Mouse (Mus musculus): Measurements from ENCODE around the gene E130308A19Rik. TPM values are rescaled to one million over a fixed set of nuclear protein-coding genes. Genes with fewer than 3 reads are reported as not detected.

The E130308A19Rik gene
- total and polyA plus RNA-seq, 3 experiments, result 2.4 to 3.4 (median 3.1) TPM

DNA sequence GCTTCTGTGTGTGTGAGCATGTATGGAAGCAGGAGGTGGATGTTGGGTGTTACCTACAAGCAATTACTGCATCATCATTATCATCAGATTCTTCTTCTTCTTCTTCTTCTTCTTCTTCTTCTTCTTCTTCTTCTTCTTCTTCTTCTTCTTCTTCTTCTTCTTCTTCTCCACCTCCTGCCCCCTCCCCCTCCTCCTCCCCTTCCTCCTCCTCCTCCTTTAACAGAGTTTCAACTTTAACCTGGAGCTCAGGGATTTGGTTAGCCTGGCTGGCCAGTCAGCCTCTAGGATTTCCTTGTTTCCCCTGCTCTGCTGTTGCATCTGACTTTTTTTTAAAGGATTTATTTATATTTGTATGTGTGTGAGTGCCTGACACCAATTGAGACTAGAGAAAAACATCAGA, 175.5 kb downstream of the E130308A19Rik start, which contains the start of gene Inip:
Inip (minus strand) TSS at position 101 of the 400 bp plus-strand sequence.
- no peaks in the 10 kb centered on the region; the same call in 1 of the 2 replicates for H3K79me2 ChIP-seq (replicated peaks; ENCODE audit: control insufficient read depth, extremely low read depth, insufficient read depth, poor library complexity, severe bottlenecking)
- no peaks in the 10 kb centered on the region for H3K36me3 ChIP-seq (replicated peaks in 1 of 2; ENCODE audit: control insufficient read depth in 1 of 2, insufficient read depth in 1 of 2, low read length in 1 of 2)
- H3K9ac ChIP-seq (ENCODE audit: insufficient read depth, low read depth), result no peak within 1 kb of the TSS
- H3K9me3 ChIP-seq (replicated peaks; ENCODE audit: low read length), result no peaks in the 10 kb centered on the region
- no peak for DNase-seq (ENCODE audit: extremely low read depth)
- no peak within 1 kb of the TSS for H3K27ac ChIP-seq (ENCODE audit: insufficient read depth, low read depth)
- dilution Hi-C loops (cut with MboI; ENCODE audit: extremely low pct_ligation_motif_present, extremely low pct_unique_long_range_greater_than_20kb, low sequenced_read_pairs) (no loop called here), in situ Hi-C loops (cut with MboI; ENCODE audit: low pct_ligation_motif_present, low pct_unique_long_range_greater_than_20kb, low sequenced_read_pairs) (no loop called here)
- H3K27me3 ChIP-seq (replicated peaks), result no peaks in the 10 kb centered on the region
- H3K4me1 ChIP-seq (ENCODE audit: control insufficient read depth in 1 of 2, insufficient read depth in 2 of 2), result peaks cover 8 to 39% of the 10 kb centered on the region in 2 experiments; a peak in 3 of 4 replicates
- H3K4me2 ChIP-seq (ENCODE audit: insufficient read depth, low read depth, poor library complexity, severe bottlenecking), result no peak within 1 kb of the TSS
- H3K4me3 ChIP-seq (replicated peaks in 1 of 3; ENCODE audit: low read depth in 2 of 3, low read length in 2 of 3, poor library complexity in 1 of 3), result no peak within 1 kb of the TSS
- TF ChIP-seq CHD1 (IDR thresholded peaks at IDR 0.05; ENCODE audit: low read depth, low read length) (no peak), MAFK (IDR thresholded peaks at IDR 0.05; ENCODE audit: insufficient replicate concordance, low read length) (no peak), E2F4 (IDR thresholded peaks at IDR 0.05; ENCODE audit: insufficient replicate concordance, low read depth, low read length) (no peak), UBTF (IDR thresholded peaks at IDR 0.05; ENCODE audit: low read depth, low read length) (no peak), SIN3A (IDR thresholded peaks at IDR 0.05; ENCODE audit: low read length) (no peak), KAT2A (IDR thresholded peaks at IDR 0.05; ENCODE audit: insufficient replicate concordance, low read length) (no peak), GABPA (IDR thresholded peaks at IDR 0.05; ENCODE audit: insufficient replicate concordance, low read depth, low read length) (no peak), MXI1 (IDR thresholded peaks at IDR 0.05; ENCODE audit: low read depth, low read length) (no peak)

DNA sequence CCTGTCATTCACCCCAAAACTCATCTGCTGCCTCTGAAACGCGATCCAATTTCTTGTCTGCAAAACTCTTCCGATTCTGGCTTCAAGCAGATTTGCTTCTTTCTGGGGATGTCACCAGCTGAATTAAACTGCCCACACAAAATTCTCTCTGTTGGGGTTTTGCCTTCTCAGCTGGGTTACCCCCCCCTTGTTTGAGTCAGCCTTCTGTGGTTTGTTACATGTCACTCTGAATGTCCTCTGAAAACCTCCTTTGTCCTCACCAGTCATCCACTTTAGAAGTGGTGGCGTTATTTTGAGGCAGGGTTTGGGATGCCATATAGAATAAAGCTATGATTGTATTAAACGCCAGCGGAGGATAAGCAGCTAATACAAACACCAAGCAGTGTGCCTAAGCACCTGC, 176.1 kb downstream of the E130308A19Rik start:
- H3K4me3 ChIP-seq (replicated peaks in 1 of 3; ENCODE audit: low read depth in 2 of 3, low read length in 2 of 3, poor library complexity in 1 of 3), result no peak overlapping the region
- dilution Hi-C loops (cut with MboI; ENCODE audit: extremely low pct_ligation_motif_present, extremely low pct_unique_long_range_greater_than_20kb, low sequenced_read_pairs), result no loop called here

DNA sequence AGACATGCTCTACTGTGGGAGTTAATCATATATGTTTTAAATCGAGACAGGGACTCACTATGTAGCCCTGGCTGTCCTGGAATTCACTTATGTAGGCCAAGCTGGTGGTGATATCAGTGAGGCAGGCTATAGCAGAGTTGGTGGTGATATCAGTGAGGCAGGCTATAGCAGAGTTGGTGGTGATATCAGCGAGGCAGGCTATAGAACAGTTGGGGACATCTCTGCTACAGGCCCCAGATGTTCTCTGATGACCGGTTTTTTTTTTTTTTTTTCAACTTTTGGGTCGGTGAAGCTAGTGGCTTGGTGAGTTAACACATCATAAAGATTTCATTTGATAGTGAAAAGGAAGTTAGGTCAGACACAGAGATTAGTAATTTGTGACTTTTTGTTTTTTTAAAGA, 176.8 kb downstream of the E130308A19Rik start:
- Histone ChIP-seq H3K79me2 (replicated peaks; ENCODE audit: control insufficient read depth, extremely low read depth, insufficient read depth, poor library complexity, severe bottlenecking) (peaks cover 9% of the 10 kb centered on the region), H3K9ac (ENCODE audit: insufficient read depth, low read depth) (no peak overlapping the region), H3K4me3 (replicated peaks in 1 of 3; ENCODE audit: low read depth in 2 of 3, low read length in 2 of 3, poor library complexity in 1 of 3) (no peak overlapping the region), H3K36me3 (replicated peaks in 1 of 2; ENCODE audit: control insufficient read depth in 1 of 2, insufficient read depth in 1 of 2, low read length in 1 of 2) (peaks cover 0 to 3% of the 10 kb centered on the region in 2 experiments), H3K4me2 (ENCODE audit: insufficient read depth, low read depth, poor library complexity, severe bottlenecking) (no peak overlapping the region), H3K27ac (ENCODE audit: insufficient read depth, low read depth) (no peak overlapping the region), H3K27me3 (replicated peaks) (no peaks in the 10 kb centered on the region), H3K4me1 (ENCODE audit: control insufficient read depth in 1 of 2, insufficient read depth in 2 of 2) (peaks cover 11 to 47% of the 10 kb centered on the region in 2 experiments), H3K9me3 (replicated peaks; ENCODE audit: low read length) (no peaks in the 10 kb centered on the region)
- in situ Hi-C loops (cut with MboI; ENCODE audit: low pct_ligation_motif_present, low pct_unique_long_range_greater_than_20kb, low sequenced_read_pairs) (no loop called here), dilution Hi-C loops (cut with MboI; ENCODE audit: extremely low pct_ligation_motif_present, extremely low pct_unique_long_range_greater_than_20kb, low sequenced_read_pairs) (no loop called here)
- no peak for TF ChIP-seq JUN (IDR thresholded peaks at IDR 0.05; ENCODE audit: insufficient read depth, low read depth, low read length)
- no peak for TF ChIP-seq MEF2A (IDR thresholded peaks at IDR 0.05; ENCODE audit: borderline replicate concordance, low read depth, low read length)
- no peak for TF ChIP-seq PAX5 (IDR thresholded peaks at IDR 0.05; ENCODE audit: low read length)
- TF ChIP-seq ETS1 (conservative IDR thresholded peaks at IDR 0.05; ENCODE audit: low read depth, low read length), result no peak
- peak; percentile 40; the same call in 1 of the 2 replicates for TF ChIP-seq ZNF384 (IDR thresholded peaks at IDR 0.05; ENCODE audit: low read depth, low read length)
- TF ChIP-seq MAX (IDR thresholded peaks at IDR 0.05; ENCODE audit: low read length), result no peak
- no peak for TF ChIP-seq JUND (conservative IDR thresholded peaks at IDR 0.05; ENCODE audit: low read depth, low read length)
- no peak for TF ChIP-seq TBP (conservative IDR thresholded peaks at IDR 0.05; ENCODE audit: low read depth, low read length)
- no peak for TF ChIP-seq UBTF (IDR thresholded peaks at IDR 0.05; ENCODE audit: low read depth, low read length)
- no peak for DNase-seq (ENCODE audit: extremely low read depth)

More for the DNA sequence above, 176.1 kb downstream of the E130308A19Rik start:
- peaks cover 3% of the 10 kb centered on the region; the same call in 1 of the 2 replicates for H3K79me2 ChIP-seq (replicated peaks; ENCODE audit: control insufficient read depth, extremely low read depth, insufficient read depth, poor library complexity, severe bottlenecking)
- H3K36me3 ChIP-seq (replicated peaks in 1 of 2; ENCODE audit: control insufficient read depth in 1 of 2, insufficient read depth in 1 of 2, low read length in 1 of 2), result no peaks in the 10 kb centered on the region
- H3K27ac ChIP-seq (ENCODE audit: insufficient read depth, low read depth), result no peak overlapping the region
- no peak overlapping the region for H3K4me2 ChIP-seq (ENCODE audit: insufficient read depth, low read depth, poor library complexity, severe bottlenecking)
- in situ Hi-C loops (cut with MboI; ENCODE audit: low pct_ligation_motif_present, low pct_unique_long_range_greater_than_20kb, low sequenced_read_pairs), result no loop called here
- no peak for TF ChIP-seq CTCF (conservative IDR thresholded peaks at IDR 0.05 in 1 of 2, IDR thresholded peaks at IDR 0.05 in 1 of 2; ENCODE audit: low read depth in 2 of 2, low read length in 2 of 2)
- no peak for TF ChIP-seq RAD21 (IDR thresholded peaks at IDR 0.05; ENCODE audit: low read depth, low read length)
- no peak for TF ChIP-seq PAX5 (IDR thresholded peaks at IDR 0.05; ENCODE audit: low read length)
- no peak for TF ChIP-seq TCF12 (IDR thresholded peaks at IDR 0.05; ENCODE audit: low read depth, low read length)
- TF ChIP-seq E2F4 (IDR thresholded peaks at IDR 0.05; ENCODE audit: insufficient replicate concordance, low read depth, low read length), result no peak
- TF ChIP-seq MXI1 (IDR thresholded peaks at IDR 0.05; ENCODE audit: low read depth, low read length), result no peak
- TF ChIP-seq HCFC1 (IDR thresholded peaks at IDR 0.05; ENCODE audit: low read depth, low read length), result no peak
- TF ChIP-seq MYC (IDR thresholded peaks at IDR 0.05; ENCODE audit: low read depth, low read length), result no peak
- no peak for TF ChIP-seq NELFE (IDR thresholded peaks at IDR 0.05; ENCODE audit: low read depth, low read length)
- no peak for TF ChIP-seq USF1 (IDR thresholded peaks at IDR 0.05; ENCODE audit: low read depth, low read length)
- TF ChIP-seq SMC3 (IDR thresholded peaks at IDR 0.05; ENCODE audit: low read depth, low read length), result no peak
- H3K27me3 ChIP-seq (replicated peaks), result no peaks in the 10 kb centered on the region
- H3K9me3 ChIP-seq (replicated peaks; ENCODE audit: low read length), result no peaks in the 10 kb centered on the region
- DNase-seq (ENCODE audit: extremely low read depth), result no peak
- H3K9ac ChIP-seq (ENCODE audit: insufficient read depth, low read depth), result no peak overlapping the region
- peaks cover 8 to 40% of the 10 kb centered on the region in 2 experiments; a peak in 3 of 4 replicates for H3K4me1 ChIP-seq (ENCODE audit: control insufficient read depth in 1 of 2, insufficient read depth in 2 of 2)

Measured in CH12.LX (cell line).